Mouse (Mus musculus): ENCODE measurements around the gene Fnd3c2. TPM values are rescaled to one million over a fixed set of nuclear protein-coding genes. Genes with fewer than 3 reads are reported as not detected.
A peak's percentile ranks its signal among the peaks of the same experiment; 100 is the strongest.

Gene Fnd3c2
- polyA plus RNA-seq (2015; fragmentation: Nextera tagmentation; extraction: Ambion mirVana), result not detected in 2 replicates

DNA sequence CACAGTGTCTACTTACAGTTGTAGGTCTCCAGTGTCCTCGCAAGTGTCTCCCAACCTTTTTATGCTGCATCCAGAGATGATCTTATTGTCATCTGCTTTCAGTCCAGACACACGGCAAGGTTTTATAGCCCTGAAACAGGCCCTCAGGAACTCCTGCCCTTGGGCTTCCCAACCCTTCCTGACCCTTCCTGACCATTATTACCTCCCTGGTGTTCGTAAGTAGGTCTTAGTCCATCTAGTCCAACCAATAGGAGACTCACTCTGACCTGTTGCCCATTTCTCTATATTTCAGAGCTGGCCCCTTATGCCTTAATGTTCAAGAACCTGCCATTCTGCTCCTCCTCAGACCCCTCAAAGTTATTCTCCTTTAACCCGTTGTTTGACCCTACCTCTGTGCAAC is at the start of gene Fnd3c2:
TSS of gene Fnd3c2 (minus strand) at position 101 of the 400 bp plus-strand sequence.
- DNase-seq (ENCODE audit: low spot score), result no peak
- no peak for ATAC-seq (replicated peaks; ENCODE audit: low FRiP score, low read depth)
- 85% methylated on average over 4 of the region's 4 CpGs for WGBS
- no peak within 1 kb of the TSS for H3K4me2 ChIP-seq (ENCODE audit: low read length)
- no peak within 1 kb of the TSS for H3K4me3 ChIP-seq (replicated peaks; ENCODE audit: low read depth, low read length)
- no peak within 1 kb of the TSS for H3K27ac ChIP-seq
- H3K4me1 ChIP-seq (replicated peaks; ENCODE audit: insufficient read depth, low read length), result no peaks in the 10 kb centered on the region
- no peaks in the 10 kb centered on the region for H3K9me3 ChIP-seq (replicated peaks; ENCODE audit: low read length)
- H3K36me3 ChIP-seq (ENCODE audit: insufficient read depth, low read length), result no peaks in the 10 kb centered on the region
- H3K9ac ChIP-seq (ENCODE audit: low read depth, low read length), result no peak within 1 kb of the TSS
- no peaks in the 10 kb centered on the region for H3K27me3 ChIP-seq (ENCODE audit: insufficient read depth, low read length)
- TF ChIP-seq CTCF (IDR thresholded peaks at IDR 0.05; ENCODE audit: low read depth), result no peak

DNA sequence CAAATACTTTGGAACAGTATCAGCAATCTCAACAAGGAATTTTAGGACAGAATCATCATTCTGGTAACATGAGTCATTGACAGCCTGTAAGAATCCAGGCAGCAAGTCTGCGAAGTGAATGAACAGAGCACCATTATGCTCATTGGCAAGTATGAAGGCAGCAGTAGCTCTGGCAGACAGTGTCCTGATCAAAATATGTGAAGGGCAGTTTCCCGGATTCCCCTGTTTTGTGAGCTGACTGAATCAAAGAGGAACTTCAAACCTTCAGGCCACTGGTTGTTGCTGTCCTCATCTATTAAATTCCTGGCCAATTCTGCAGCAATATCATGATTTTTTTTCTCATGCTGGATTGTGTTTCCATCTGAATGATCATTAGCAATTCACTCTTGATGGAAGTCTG is 29.3 kb upstream of the Fnd3c2 start:
- WGBS, result 82% methylated on average over 2 of the region's 2 CpGs
- DNase-seq (ENCODE audit: low spot score), result no peak
- ATAC-seq (replicated peaks; ENCODE audit: low FRiP score, low read depth), result no peak

DNA sequence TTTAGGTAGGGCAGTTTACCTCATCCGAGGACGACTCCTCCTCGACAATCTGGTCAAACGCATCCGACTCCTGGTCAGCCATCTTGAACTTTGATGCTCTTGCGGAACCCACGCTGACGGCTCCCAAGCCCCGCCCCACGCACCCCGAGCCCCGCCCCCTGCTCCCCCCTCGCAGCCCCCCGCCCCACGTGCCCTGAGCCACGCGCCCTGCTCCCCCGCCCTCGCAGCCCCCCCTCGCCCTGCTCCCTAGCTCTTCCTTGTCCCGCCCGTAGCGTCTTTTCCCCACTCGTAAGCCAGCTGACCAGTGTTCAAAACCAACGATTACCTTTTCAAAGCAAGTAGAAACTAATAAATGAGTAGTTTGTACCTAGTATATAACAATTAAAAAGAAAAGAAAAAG is 34.1 kb downstream of the Fnd3c2 start, which contains the start of gene Taf9b:
TSS of gene Taf9b (minus strand) at position 101 of the 400 bp plus-strand sequence.
- Histone ChIP-seq H3K36me3 (ENCODE audit: insufficient read depth, low read length) (no peaks in the 10 kb centered on the region), H3K4me3 (replicated peaks; ENCODE audit: low read depth, low read length) (peak within 1 kb of the TSS; percentile 51; the same call in 1 of the 2 replicates), H3K27ac (no peak within 1 kb of the TSS), H3K4me1 (replicated peaks; ENCODE audit: insufficient read depth, low read length) (no peaks in the 10 kb centered on the region), H3K27me3 (ENCODE audit: insufficient read depth, low read length) (no peaks in the 10 kb centered on the region), H3K4me2 (ENCODE audit: low read length) (peak within 1 kb of the TSS; percentile 50), H3K9me3 (replicated peaks; ENCODE audit: low read length) (0 out of 2 replicates have a peak, but pooled peaks cover 5% of the 10 kb centered on the region), H3K9ac (ENCODE audit: low read depth, low read length) (no peak within 1 kb of the TSS)
- no peak for TF ChIP-seq CTCF (IDR thresholded peaks at IDR 0.05; ENCODE audit: low read depth)
- DNase-seq (ENCODE audit: low spot score) (no peak), ATAC-seq (replicated peaks; ENCODE audit: low FRiP score, low read depth) (no peak)
- WGBS, result 91% methylated on average over 25 of the region's 25 CpGs

More for the DNA sequence above, 29.3 kb upstream of the Fnd3c2 start:
- Histone ChIP-seq H3K4me1 (replicated peaks; ENCODE audit: insufficient read depth, low read length) (no peaks in the 10 kb centered on the region), H3K9ac (ENCODE audit: low read depth, low read length) (no peak overlapping the region), H3K9me3 (replicated peaks; ENCODE audit: low read length) (no peaks in the 10 kb centered on the region), H3K36me3 (ENCODE audit: insufficient read depth, low read length) (no peaks in the 10 kb centered on the region), H3K27me3 (ENCODE audit: insufficient read depth, low read length) (no peaks in the 10 kb centered on the region), H3K4me3 (replicated peaks; ENCODE audit: low read depth, low read length) (no peak overlapping the region), H3K27ac (no peak overlapping the region), H3K4me2 (ENCODE audit: low read length) (no peak overlapping the region)
- TF ChIP-seq CTCF (IDR thresholded peaks at IDR 0.05; ENCODE audit: low read depth), result no peak

DNA sequence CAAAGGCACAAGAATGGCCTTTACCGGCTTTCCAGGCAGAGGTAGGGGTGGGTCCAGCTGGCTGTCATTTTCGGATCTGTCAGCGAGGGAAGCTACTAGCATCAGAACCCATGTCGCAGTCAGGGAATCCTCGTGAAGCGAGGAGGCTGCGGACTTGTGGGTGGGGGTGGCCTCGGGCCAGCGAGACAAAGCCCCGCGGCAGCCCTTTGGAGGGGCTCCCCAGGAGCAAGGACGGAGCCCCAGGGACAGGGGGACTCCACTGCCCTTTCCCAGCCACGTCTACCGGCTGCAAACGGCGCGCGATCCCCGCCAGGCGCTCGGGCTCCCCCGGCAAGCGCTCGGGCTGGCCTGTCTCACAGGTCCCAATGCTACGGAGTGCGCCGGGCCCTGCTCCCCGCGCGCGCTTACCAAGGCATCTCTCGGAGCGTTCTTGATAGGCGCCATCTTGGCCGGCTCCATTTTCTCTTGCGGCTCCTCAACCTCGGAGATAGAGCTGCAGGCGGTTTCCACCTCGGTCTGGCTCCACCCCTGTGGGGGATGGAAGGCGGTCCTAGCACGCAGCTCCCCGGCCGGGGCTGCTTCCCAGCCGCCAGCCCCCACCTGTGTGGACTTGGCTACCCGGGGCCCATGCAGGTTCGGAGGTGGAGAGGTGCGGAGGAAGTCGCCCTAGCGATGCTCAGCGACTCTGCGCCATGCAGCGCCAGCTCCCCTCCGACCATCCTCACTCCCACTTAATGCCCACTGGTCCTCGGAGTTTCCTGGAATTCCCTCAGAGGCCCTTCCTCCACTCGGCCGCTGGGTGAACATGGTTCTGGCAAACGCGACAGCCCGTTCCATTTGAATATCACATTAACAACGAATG is 35.8 kb downstream of the Fnd3c2 start:
- Histone ChIP-seq H3K27ac (peak overlapping the region; percentile 81), H3K27me3 (ENCODE audit: insufficient read depth, low read length) (no peaks in the 10 kb centered on the region), H3K9me3 (replicated peaks; ENCODE audit: low read length) (0 out of 2 replicates have a peak, but pooled peaks cover 5% of the 10 kb centered on the region), H3K9ac (ENCODE audit: low read depth, low read length) (peak overlapping the region; percentile 70), H3K4me3 (replicated peaks; ENCODE audit: low read depth, low read length) (peak overlapping the region; percentile 51), H3K4me2 (ENCODE audit: low read length) (peak overlapping the region; percentile 50), H3K4me1 (replicated peaks; ENCODE audit: insufficient read depth, low read length) (no peaks in the 10 kb centered on the region), H3K36me3 (ENCODE audit: insufficient read depth, low read length) (no peaks in the 10 kb centered on the region)
- WGBS, result 30% methylated on average over 50 of the region's 60 CpGs
- TF ChIP-seq CTCF (IDR thresholded peaks at IDR 0.05; ENCODE audit: low read depth), result no peak
- ATAC-seq (replicated peaks; ENCODE audit: low FRiP score, low read depth), result peak; percentile 95
- peak; percentile 75 for DNase-seq (ENCODE audit: low spot score)

- Histone ChIP-seq H3K4me1 (replicated peaks; ENCODE audit: insufficient read depth, low read length) (no peaks in the 10 kb centered on the region), H3K9ac (ENCODE audit: low read depth, low read length) (no peak overlapping the region), H3K36me3 (ENCODE audit: insufficient read depth, low read length) (0 out of 2 replicates have a peak, but pooled peaks cover 2% of the 10 kb centered on the region), H3K27ac (no peak overlapping the region), H3K4me2 (ENCODE audit: low read length) (no peak overlapping the region), H3K27me3 (ENCODE audit: insufficient read depth, low read length) (no peaks in the 10 kb centered on the region), H3K9me3 (replicated peaks; ENCODE audit: low read length) (no peaks in the 10 kb centered on the region), H3K4me3 (replicated peaks; ENCODE audit: low read depth, low read length) (no peak overlapping the region)
- no peak for TF ChIP-seq CTCF (IDR thresholded peaks at IDR 0.05; ENCODE audit: low read depth)
- WGBS, result 90% methylated on average over 2 of the region's 2 CpGs
- DNase-seq (ENCODE audit: low spot score) (no peak), ATAC-seq (replicated peaks; ENCODE audit: low FRiP score, low read depth) (no peak)
Observed at GRCm38 (mm10) chrX:106209100-106209499, 46.1 kb downstream of the Fnd3c2 start.

GRCm38 (mm10) chrX:106198904-106199303 is 56.3 kb downstream of the Fnd3c2 start:
- no peak overlapping the region for H3K9ac ChIP-seq (ENCODE audit: low read depth, low read length)
- no peak for ATAC-seq (replicated peaks; ENCODE audit: low FRiP score, low read depth)
- TF ChIP-seq CTCF (IDR thresholded peaks at IDR 0.05; ENCODE audit: low read depth), result peak; percentile 42; the same call in 1 of the 2 replicates
- H3K27ac ChIP-seq, result no peak overlapping the region
- no peak overlapping the region for H3K4me3 ChIP-seq (replicated peaks; ENCODE audit: low read depth, low read length)
- no peak for DNase-seq (ENCODE audit: low spot score)
- H3K9me3 ChIP-seq (replicated peaks; ENCODE audit: low read length), result no peaks in the 10 kb centered on the region
- peaks cover 37% of the 10 kb centered on the region for H3K36me3 ChIP-seq (ENCODE audit: insufficient read depth, low read length)
- no peaks in the 10 kb centered on the region for H3K4me1 ChIP-seq (replicated peaks; ENCODE audit: insufficient read depth, low read length)
- H3K4me2 ChIP-seq (ENCODE audit: low read length), result no peak overlapping the region
- 86% methylated on average over 5 of the region's 5 CpGs for WGBS
- no peaks in the 10 kb centered on the region for H3K27me3 ChIP-seq (ENCODE audit: insufficient read depth, low read length)
